ENCODE assay signal across 10 mouse cellular contexts in the genomic region with DNA sequence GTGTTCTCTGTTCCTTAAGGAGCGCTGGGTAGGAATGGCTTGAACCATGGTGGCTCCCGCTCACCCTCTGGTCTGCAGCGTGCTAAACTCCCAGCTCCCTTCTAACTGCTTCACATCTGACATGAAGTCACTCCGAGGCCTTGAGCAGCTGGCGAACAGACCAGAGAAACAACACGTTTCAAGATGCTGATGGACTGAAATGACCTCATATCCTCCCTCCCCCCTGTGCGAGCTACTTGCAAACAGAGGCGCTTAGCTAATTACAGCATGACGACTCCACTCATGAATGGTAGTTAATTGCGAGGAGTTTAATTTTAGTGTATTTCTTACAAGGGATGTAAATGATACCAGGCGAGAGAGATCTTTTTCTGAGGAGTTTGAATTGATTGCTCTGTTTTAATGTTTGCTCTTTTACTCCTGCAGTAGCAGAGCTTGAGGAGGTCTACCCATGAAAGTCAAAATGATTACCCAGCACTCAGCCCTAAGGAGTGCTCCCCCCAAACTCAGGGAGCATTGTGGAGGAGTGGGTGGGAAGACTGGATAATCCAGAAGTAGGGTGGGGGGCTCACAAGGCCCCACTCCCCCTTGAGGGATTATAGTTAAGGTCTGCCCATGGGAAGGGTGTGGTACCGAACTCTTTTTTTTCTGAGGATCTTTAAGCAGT.
DNase-seq lines count a peak whose midpoint lies in the region; ATAC-seq and TF ChIP-seq lines count a peak whose summit lies in the region.
"Had no signal": no experiment of that assay in that cellular context is flagged by ENCODE, and none has a peak within 500 bp of the region (broad histone marks: within the 10 kb centered on the region; RNA-seq: fewer than 3 reads in every experiment).

No protein-coding gene starts in this region.

- no peaks in the 10 kb centered on the region for H3K9me3 ChIP-seq in kidney, embryonic 14.5 days (ENCODE audit: control insufficient read depth, low read length)
- H3K9me3 ChIP-seq in embryonic facial prominence, embryonic 14.5 days (ENCODE audit: control insufficient read depth, low read length): no peaks in the 10 kb centered on the region
- H3K9me3 ChIP-seq in heart, embryonic 11.5 days (replicated peaks; ENCODE audit: control insufficient read depth, low read length): no peaks in the 10 kb centered on the region

- no peak overlapping the region for H3K27ac ChIP-seq in kidney, embryonic 14.5 days (ENCODE audit: low read depth, low read length)
- H3K27ac ChIP-seq in embryonic facial prominence, embryonic 14.5 days (replicated peaks; ENCODE audit: low read depth, low read length): 0 out of 2 replicates have a peak overlapping the region, but pooled peaks have one; percentile 24
- H3K27ac ChIP-seq in heart, embryonic 11.5 days (ENCODE audit: low read depth, low read length): 0 out of 2 replicates have a peak overlapping the region, but pooled peaks have one; percentile 17
- H3K27ac ChIP-seq in thymus, adult 2 months (ENCODE audit: control insufficient read depth, insufficient read depth, low read length): no peak overlapping the region

- no peak for ATAC-seq in kidney, embryonic 14.5 days (ENCODE audit: low FRiP score, low TSS enrichment)
- peak; percentile 38; the same call in 1 of the 2 replicates for ATAC-seq in embryonic facial prominence, embryonic 14.5 days (ENCODE audit: low read depth)
- no peak for ATAC-seq in heart, embryonic 11.5 days (replicated peaks; ENCODE audit: insufficient number of reproducible peaks, low FRiP score, low TSS enrichment)

- no peak overlapping the region for H3K4me3 ChIP-seq in kidney, embryonic 14.5 days (ENCODE audit: low read length)
- no peak overlapping the region for H3K4me3 ChIP-seq in embryonic facial prominence, embryonic 14.5 days (ENCODE audit: low read depth, low read length)
- no peak overlapping the region for H3K4me3 ChIP-seq in heart, embryonic 11.5 days (ENCODE audit: low read depth, low read length)
- H3K4me3 ChIP-seq in thymus, adult 2 months (ENCODE audit: control insufficient read depth, insufficient read depth, low read length): no peak overlapping the region
- H3K4me3 ChIP-seq: erythroblast, embryonic 14.5 days had no signal

- TF ChIP-seq POLR2A in thymus, adult 2 months (IDR thresholded peaks at IDR 0.05; ENCODE audit: control insufficient read depth, extremely low read depth, insufficient read depth, low read length, poor library complexity): no peak

- no peak overlapping the region for H3K9ac ChIP-seq in kidney, embryonic 14.5 days (ENCODE audit: low read depth, low read length)
- H3K9ac ChIP-seq in embryonic facial prominence, embryonic 14.5 days (ENCODE audit: low read depth, low read length): no peak overlapping the region
- H3K9ac ChIP-seq in heart, embryonic 11.5 days (ENCODE audit: low read depth, low read length): no peak overlapping the region

- peak; percentile 64 for DNase-seq in kidney, postnatal 10 days
- DNase-seq in brain, adult 2 months (ENCODE audit: low read depth, low spot score): peak; percentile 86
- DNase-seq in embryonic facial prominence, embryonic 14.5 days (ENCODE audit: low spot score): peak; percentile 80
- no peak for DNase-seq in thymus, adult 2 months
- DNase-seq in urinary bladder, postnatal 25 days (ENCODE audit: low spot score): no peak
- no peak for DNase-seq in liver
- DNase-seq: cerebellum, adult 18-20 months had no signal

- H3K27me3 ChIP-seq in kidney, embryonic 14.5 days (ENCODE audit: control insufficient read depth, insufficient read depth, low read length): no peaks in the 10 kb centered on the region
- H3K27me3 ChIP-seq in embryonic facial prominence, embryonic 14.5 days (replicated peaks; ENCODE audit: control insufficient read depth, insufficient read depth, low read length): no peaks in the 10 kb centered on the region
- H3K27me3 ChIP-seq in heart, embryonic 11.5 days (ENCODE audit: control insufficient read depth, insufficient read depth, low read length): no peaks in the 10 kb centered on the region
- H3K27me3 ChIP-seq in thymus, adult 2 months (ENCODE audit: control insufficient read depth, insufficient read depth, low read length): no peaks in the 10 kb centered on the region

- no peaks in the 10 kb centered on the region for H3K4me1 ChIP-seq in kidney, embryonic 14.5 days (ENCODE audit: control insufficient read depth, insufficient read depth, low read length)
- H3K4me1 ChIP-seq in embryonic facial prominence, embryonic 14.5 days (ENCODE audit: control insufficient read depth, insufficient read depth, low read length): no peaks in the 10 kb centered on the region; the same call in 1 of the 2 replicates
- 0 out of 2 replicates have a peak, but pooled peaks cover 2% of the 10 kb centered on the region for H3K4me1 ChIP-seq in heart, embryonic 11.5 days (ENCODE audit: control insufficient read depth, insufficient read depth, low read length)
- H3K4me1 ChIP-seq in thymus, adult 2 months (replicated peaks; ENCODE audit: control insufficient read depth, insufficient read depth, low read length): peaks cover 11% of the 10 kb centered on the region

- H3K4me2 ChIP-seq in kidney, embryonic 14.5 days (replicated peaks; ENCODE audit: low read depth, low read length): no peak overlapping the region
- no peak overlapping the region for H3K4me2 ChIP-seq in embryonic facial prominence, embryonic 14.5 days (ENCODE audit: low read depth, low read length)
- H3K4me2 ChIP-seq in heart, embryonic 11.5 days: no peak overlapping the region

- TF ChIP-seq CTCF in thymus, adult 2 months (IDR thresholded peaks at IDR 0.05; ENCODE audit: borderline replicate concordance, control insufficient read depth, extremely low read depth, insufficient read depth, low read length, poor library complexity): no peak

- peaks cover 61% of the 10 kb centered on the region; the same call in 1 of the 2 replicates for H3K36me3 ChIP-seq in kidney, embryonic 14.5 days (ENCODE audit: control insufficient read depth, insufficient read depth, low read length)
- H3K36me3 ChIP-seq in embryonic facial prominence, embryonic 14.5 days (ENCODE audit: control insufficient read depth, insufficient read depth, low read length): peaks cover 58% of the 10 kb centered on the region
- H3K36me3 ChIP-seq in heart, embryonic 11.5 days (ENCODE audit: control insufficient read depth, insufficient read depth, low read length): peaks cover 11% of the 10 kb centered on the region; the same call in 1 of the 2 replicates
- peaks cover 9% of the 10 kb centered on the region for H3K36me3 ChIP-seq in thymus, adult 2 months (ENCODE audit: control insufficient read depth, insufficient read depth, low read length)

- WGBS in kidney, embryonic 14.5 days: 60% methylated on average over 12 of the region's 12 CpGs
- 44% methylated on average over 12 of the region's 12 CpGs for WGBS in embryonic facial prominence, embryonic 14.5 days
- 74% methylated on average over 12 of the region's 12 CpGs for WGBS in heart, embryonic 11.5 days (ENCODE audit: insufficient replicate concordance)
- 96% methylated on average over 12 of the region's 12 CpGs for whole genome bisulfite sequencing in thymus, adult 2 months

Comparison
In these comparisons a context has a peak if more than half of its experiments do, and no peak if none do; other contexts are left out.
1. DNase-seq: peak in kidney, postnatal 10 days (single experiment), brain, adult 2 months (single experiment) and embryonic facial prominence, embryonic 14.5 days (single experiment); none in thymus, adult 2 months (single experiment), urinary bladder, postnatal 25 days (single experiment) and liver (single experiment).
2. H3K27ac ChIP-seq: peak in embryonic facial prominence, embryonic 14.5 days (single experiment) and heart, embryonic 11.5 days (single experiment); none in kidney, embryonic 14.5 days (single experiment) and thymus, adult 2 months (single experiment).